Mouse (Mus musculus) E14TG2a.4 (cell line): ENCODE results near the gene Gipc1.

Experiments used
- CTCF ChIP-seq: conservative IDR thresholded peaks from 2 replicates; pipeline ENCODE4 v1.5.1; 2014; ENCODE audit warnings: low read length
- NANOG ChIP-seq: IDR thresholded peaks from 2 replicates; pipeline ENCODE4 v1.6.1; 2014; ENCODE audit warnings: borderline replicate concordance, low read length, mixed read lengths
- POU5F1 ChIP-seq: IDR thresholded peaks from 2 replicates; pipeline ENCODE4 v1.6.1; 2014; ENCODE audit warnings: low read length, borderline replicate concordance

DNA sequence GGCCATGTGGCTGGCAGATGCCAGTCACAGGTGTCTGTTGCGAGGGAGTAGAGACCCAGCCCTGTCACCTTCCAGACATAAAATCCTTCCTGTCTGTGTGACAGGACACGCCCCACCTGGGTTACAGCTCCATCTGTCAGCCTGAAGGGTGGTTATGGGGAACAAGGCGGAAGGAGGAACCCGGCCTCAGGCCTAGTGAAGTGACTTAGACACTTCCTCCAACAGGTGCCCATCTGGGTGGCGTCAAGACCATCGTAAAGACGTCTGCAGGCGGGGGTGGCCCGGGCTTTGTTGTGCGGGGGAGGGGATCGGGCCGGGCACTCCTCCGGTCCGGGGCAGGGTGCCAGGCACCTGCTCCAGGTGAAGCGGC lies 45.8 kb downstream of the Gipc1 start:
- no peak for TF ChIP-seq CTCF
- TF ChIP-seq POU5F1: no peak
- TF ChIP-seq NANOG: no peak
